Mouse (Mus musculus) inflammation-experienced regulatory T-cells (primary cell): ENCODE measurements around the gene Trmt44. TPM values are rescaled to one million over a fixed set of nuclear protein-coding genes. Genes with fewer than 3 reads are reported as not detected.

Experiments
- polyA plus RNA-seq, 2 experiments: library from polyadenylated mRNA; unstranded; fragments of 100-300 nt; shearing (Covaris generic); gene quantifications; one replicate each; pipeline ENCODE4 v1.2.1; 2017

Gene Trmt44
- 1 to 10 TPM; 5.4 to 6.6 TPM for polyA plus RNA-seq

GRCm38 (mm10) chr5:35574653-35575599 lies at the start of gene Trmt44:
Trmt44 (minus strand) TSS chr5:35575070.

DNA sequence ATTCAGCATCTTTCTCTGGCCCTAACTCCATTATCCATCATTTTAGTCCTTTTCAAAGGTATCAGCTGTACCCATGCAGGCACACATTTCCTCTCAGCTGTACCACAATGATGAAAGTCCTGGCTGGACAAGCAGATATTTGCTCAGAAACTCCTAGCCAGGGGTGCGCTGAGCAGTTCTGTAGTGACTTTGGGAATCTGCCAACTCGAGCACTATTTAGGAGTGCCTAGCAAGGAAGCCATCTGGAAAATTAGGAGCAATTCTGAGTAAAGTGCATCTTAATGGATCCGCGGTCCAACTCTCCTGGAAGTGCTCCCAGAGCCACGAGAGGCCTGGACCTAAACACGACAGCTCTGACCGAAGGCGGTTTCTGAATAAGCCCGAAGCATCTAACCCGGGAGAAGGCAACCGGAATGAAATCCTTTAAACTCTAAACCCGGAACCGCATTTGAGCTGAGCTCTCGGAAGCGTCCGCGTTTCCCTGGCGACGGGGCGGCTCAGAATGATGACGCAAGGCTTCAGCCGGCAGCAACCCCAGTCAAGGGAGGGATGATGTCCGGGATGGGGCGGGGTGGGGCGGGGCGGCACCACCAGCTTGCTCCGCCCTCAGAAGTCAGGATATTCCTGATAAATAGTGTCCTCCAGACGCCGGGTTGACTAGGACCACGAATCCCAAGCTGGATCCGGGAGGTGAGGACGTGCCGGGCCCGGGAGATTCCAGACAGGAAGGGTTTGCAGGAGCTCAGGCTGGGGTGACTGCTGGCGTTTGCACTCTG lies 7.8 kb upstream of the Trmt44 start, which contains the start of gene Acox3:
Gene Acox3, plus strand, starts transcription at position 596 of the 776 bp plus-strand sequence.

DNA sequence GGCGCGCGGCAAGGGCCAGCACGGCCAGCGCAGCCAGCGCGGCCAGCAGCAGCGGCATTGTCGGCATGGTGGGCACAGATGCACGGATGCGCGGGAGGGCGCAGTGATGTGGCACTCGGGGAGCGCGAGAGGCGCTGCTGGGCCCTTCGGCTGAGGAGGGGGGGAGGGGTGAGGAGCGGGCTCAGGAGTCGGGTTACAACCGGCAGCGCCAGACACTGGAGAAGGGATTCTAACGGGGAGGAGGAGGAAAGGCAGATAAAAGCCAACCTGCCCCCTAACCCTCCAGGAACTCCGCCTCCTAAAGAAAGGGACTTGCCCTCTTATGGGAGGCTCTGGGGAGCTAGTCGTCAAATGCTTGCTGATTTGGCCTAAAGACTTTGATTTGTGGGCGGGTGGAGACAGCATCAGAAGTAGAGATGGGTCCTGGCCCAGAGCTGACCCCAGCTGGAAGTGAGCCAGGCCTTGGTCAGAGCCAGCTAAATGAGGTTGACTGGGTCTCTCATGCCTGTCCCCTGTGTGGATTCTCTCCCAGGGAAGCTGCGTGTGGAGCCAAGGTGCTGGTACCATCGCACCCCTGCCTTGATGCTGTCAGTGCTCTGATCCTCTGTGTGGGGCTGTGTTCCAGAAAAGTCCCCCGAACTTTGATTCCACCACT lies 49.3 kb downstream of the Trmt44 start, which contains the start of gene Cpz:
Gene Cpz, minus strand, starts transcription at position 230 of the 655 bp plus-strand sequence.

Other genes with a start within 250 kb of the Trmt44 start
- gene Hmx1, start 186.0 kb downstream of the Trmt44 start, polyA plus RNA-seq = not detected
- under 1 TPM in 1 of 2 experiments, not detected in 1; 0.12 TPM for gene Cpz, start 49.4 kb downstream of the Trmt44 start, polyA plus RNA-seq
- gene Acox3, start 8.0 kb upstream of the Trmt44 start, polyA plus RNA-seq = 10 to 100 TPM; 33.0 to 36.5 TPM
- 1 to 10 TPM in 1 of 2 experiments, under 1 TPM in 1; 0.25 to 1.1 TPM for gene Htra3, start 104.7 kb upstream of the Trmt44 start, polyA plus RNA-seq
- 1 to 10 TPM; 2.6 to 6.4 TPM for gene Sh3tc1, start 164.9 kb upstream of the Trmt44 start, polyA plus RNA-seq
- 1 to 10 TPM; 3.0 to 8.2 TPM for gene Ablim2, start 182.8 kb upstream of the Trmt44 start, polyA plus RNA-seq